Mouse (Mus musculus) forebrain, embryonic 13.5 days (tissue): ENCODE results near the gene Lpar4. TPM values are rescaled to one million over a fixed set of nuclear protein-coding genes. Genes with fewer than 3 reads are reported as not detected.

Experiments used
- ATAC-seq: fragments of 200-750 bp; cut with Nextera tagmentation; 2 replicates; pipeline ENCODE4 v1.8.0; 2017
- H3K27ac ChIP-seq: fragments of 300-500 bp; sonication (generic); 2 replicates; pipeline ENCODE4 v1.5.1; 2015; ENCODE audit warnings: inconsistent platforms, mild to moderate bottlenecking, moderate library complexity
- H3K27me3 ChIP-seq: fragments of 300-500 bp; sonication (generic); 2 replicates; pipeline ENCODE4 v1.6.1; 2015; ENCODE audit warnings: mild to moderate bottlenecking, inconsistent platforms
- H3K36me3 ChIP-seq: fragments of 300-500 bp; sonication (generic); 2 replicates; pipeline ENCODE4 v1.6.1; 2015; ENCODE audit warnings: mild to moderate bottlenecking, inconsistent platforms; ENCODE audit not compliant: poor library complexity, severe bottlenecking
- H3K4me1 ChIP-seq: fragments of 300-500 bp; sonication (generic); 2 replicates; pipeline ENCODE4 v1.6.1; 2015; ENCODE audit warnings: inconsistent platforms
- H3K4me2 ChIP-seq: fragments of 300-500 bp; sonication (generic); 2 replicates; pipeline ENCODE4 v1.6.1; 2015; ENCODE audit warnings: inconsistent platforms, mild to moderate bottlenecking, moderate library complexity
- H3K4me3 ChIP-seq: fragments of 300-500 bp; sonication (generic); 2 replicates; pipeline ENCODE4 v1.5.1; 2015; ENCODE audit warnings: mild to moderate bottlenecking, inconsistent platforms
- H3K9ac ChIP-seq: fragments of 300-500 bp; sonication (generic); 2 replicates; pipeline ENCODE4 v1.6.1; 2015; ENCODE audit warnings: mild to moderate bottlenecking, inconsistent platforms
- H3K9me3 ChIP-seq: fragments of 300-500 bp; sonication (generic); replicated peaks from 2 replicates; pipeline ENCODE4 v1.6.1; 2016; ENCODE audit warnings: inconsistent platforms
- WGBS: fragments of 180-500 bp; shearing (Covaris S2); methylation state at CpG from one replicate; pipeline ENCODE4 v1.1.7; 2015; 5-methylcytosine and 5-hydroxymethylcytosine counted together
- polyA plus RNA-seq: library from polyadenylated mRNA; unstranded; fragments of >200 nt; fragmentation: Nextera tagmentation; extraction: Ambion mirVana; gene quantifications from 2 replicates; pipeline ENCODE4 v1.2.1, GENCODE M21; 2015

Gene Lpar4
- 7.9 and 8.2 TPM in 2 replicates for polyA plus RNA-seq

GRCm38 (mm10) chrX:106920175-106920827, at the start of gene Lpar4:
Gene Lpar4, plus strand, starts transcription at chrX:106920625.
- Histone ChIP-seq H3K27me3 (no peaks in the 10 kb centered on the region), H3K9me3 (no peaks in the 10 kb centered on the region), H3K4me1 (0 out of 2 replicates have a peak, but pooled peaks cover 4% of the 10 kb centered on the region), H3K27ac (peak within 1 kb of the TSS; percentile 51; the same call in 1 of the 2 replicates), H3K36me3 (no peaks in the 10 kb centered on the region), H3K4me2 (peak within 1 kb of the TSS; percentile 51), H3K9ac (peak within 1 kb of the TSS; percentile 44), H3K4me3 (peak within 1 kb of the TSS; percentile 38)
- WGBS, result 17% methylated on average over 11 of the region's 11 CpGs
- peak; percentile 95 for ATAC-seq

- Histone ChIP-seq H3K27ac (no peak overlapping the region), H3K4me2 (no peak overlapping the region), H3K4me3 (no peak overlapping the region), H3K9me3 (no peaks in the 10 kb centered on the region), H3K27me3 (peaks cover 10% of the 10 kb centered on the region; the same call in 1 of the 2 replicates), H3K9ac (no peak overlapping the region), H3K36me3 (no peaks in the 10 kb centered on the region), H3K4me1 (no peaks in the 10 kb centered on the region)
- peak; percentile 77; the same call in 1 of the 2 replicates for ATAC-seq
- 33% methylated on average over 3 of the region's 3 CpGs for WGBS
Measured at GRCm38 (mm10) chrX:106871426-106871825, 49.0 kb upstream of the Lpar4 start.

DNA sequence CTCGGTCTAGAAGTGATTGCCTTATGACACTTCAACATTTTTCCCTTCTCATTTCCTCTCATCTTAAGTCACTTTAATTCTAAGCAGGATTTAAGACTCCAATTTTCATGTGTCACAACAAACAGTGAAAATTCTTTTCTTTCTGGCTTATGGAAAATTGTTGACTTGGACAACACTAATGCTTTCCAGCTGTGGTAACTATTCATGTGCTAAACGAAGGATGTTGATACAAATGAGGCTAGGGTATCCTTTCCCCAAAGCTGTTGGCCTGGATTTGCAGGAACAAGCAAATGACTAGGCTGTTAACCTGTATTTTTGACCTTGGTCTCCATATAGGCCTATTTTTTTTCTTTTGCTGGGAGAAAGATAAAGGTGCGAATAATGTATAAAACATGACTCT, 48.5 kb upstream of the Lpar4 start:
- no peak overlapping the region for H3K27ac ChIP-seq
- H3K36me3 ChIP-seq, result no peaks in the 10 kb centered on the region
- H3K27me3 ChIP-seq, result peaks cover 10% of the 10 kb centered on the region; the same call in 1 of the 2 replicates
- H3K9ac ChIP-seq, result no peak overlapping the region
- H3K4me3 ChIP-seq, result no peak overlapping the region
- H3K4me1 ChIP-seq, result no peaks in the 10 kb centered on the region
- no peak overlapping the region for H3K4me2 ChIP-seq
- no peak for ATAC-seq
- H3K9me3 ChIP-seq, result no peaks in the 10 kb centered on the region
- 37% methylated on average over 3 of the region's 3 CpGs for WGBS

GRCm38 (mm10) chrX:106872315-106872714, 48.1 kb upstream of the Lpar4 start:
- 43% methylated on average over 4 of the region's 4 CpGs for whole genome bisulfite sequencing
- Histone ChIP-seq H3K9ac (no peak overlapping the region), H3K27ac (no peak overlapping the region), H3K36me3 (no peaks in the 10 kb centered on the region), H3K27me3 (peaks cover 10% of the 10 kb centered on the region; the same call in 1 of the 2 replicates), H3K4me3 (no peak overlapping the region), H3K4me2 (no peak overlapping the region), H3K9me3 (no peaks in the 10 kb centered on the region), H3K4me1 (no peaks in the 10 kb centered on the region)
- no peak for ATAC-seq

- H3K36me3 ChIP-seq, result no peaks in the 10 kb centered on the region
- no peaks in the 10 kb centered on the region for H3K4me1 ChIP-seq
- no peak overlapping the region for H3K27ac ChIP-seq
- no peak overlapping the region for H3K4me2 ChIP-seq
- no peaks in the 10 kb centered on the region for H3K9me3 ChIP-seq
- ATAC-seq, result no peak
- H3K9ac ChIP-seq, result no peak overlapping the region
- no peaks in the 10 kb centered on the region for H3K27me3 ChIP-seq
- no peak overlapping the region for H3K4me3 ChIP-seq
- WGBS, result 60% methylated on average over 2 of the region's 2 CpGs
Measured at GRCm38 (mm10) chrX:106897707-106898275, 22.6 kb upstream of the Lpar4 start.

DNA sequence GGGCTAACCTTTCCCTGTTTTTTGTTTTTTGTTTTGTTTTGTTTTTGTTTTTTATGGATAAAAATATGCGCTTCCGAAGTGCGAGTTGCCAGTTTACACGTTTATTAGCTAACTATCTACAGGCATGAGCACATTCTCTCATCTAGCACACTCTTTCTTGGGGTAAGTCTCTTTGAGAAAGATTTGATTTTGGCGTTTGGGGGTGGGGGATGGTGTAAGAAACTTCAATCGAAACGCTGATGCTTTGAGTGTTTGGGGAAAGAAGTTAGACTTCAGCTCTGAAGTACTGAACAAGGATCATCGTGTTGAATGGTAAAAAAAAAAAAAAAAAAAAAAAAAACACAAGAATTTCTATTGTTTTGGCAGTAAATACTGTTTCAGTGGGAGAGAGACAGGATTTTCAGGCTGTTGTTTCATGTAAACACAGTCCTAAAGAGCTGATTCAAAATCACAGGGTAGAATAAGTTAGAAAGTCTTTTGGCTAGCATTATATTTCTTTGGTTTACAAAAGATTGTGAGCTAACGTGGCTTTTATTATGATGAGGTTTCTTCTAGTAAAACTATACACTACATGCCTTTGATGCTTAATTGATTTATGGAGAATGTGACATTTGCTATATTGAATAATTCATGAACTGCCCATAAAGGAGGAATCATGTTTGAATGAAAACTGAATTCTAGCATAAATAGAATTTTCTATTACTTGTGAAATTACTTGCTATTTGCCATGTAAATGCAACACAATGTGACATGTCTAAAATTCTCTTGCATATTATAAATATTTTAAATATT, 599 bp downstream of the Lpar4 start:
- Histone ChIP-seq H3K4me2 (peak overlapping the region; percentile 51), H3K4me1 (0 out of 2 replicates have a peak, but pooled peaks cover 4% of the 10 kb centered on the region), H3K27ac (peak overlapping the region; percentile 51; the same call in 1 of the 2 replicates), H3K9ac (peak overlapping the region; percentile 44), H3K9me3 (no peaks in the 10 kb centered on the region), H3K4me3 (peak overlapping the region; percentile 38), H3K36me3 (no peaks in the 10 kb centered on the region), H3K27me3 (no peaks in the 10 kb centered on the region)
- ATAC-seq, result peak; percentile 33; the same call in 1 of the 2 replicates
- WGBS, result 15% methylated on average over 9 of the region's 9 CpGs

- Histone ChIP-seq H3K9me3 (no peaks in the 10 kb centered on the region), H3K27me3 (no peaks in the 10 kb centered on the region), H3K4me1 (0 out of 2 replicates have a peak, but pooled peaks cover 4% of the 10 kb centered on the region), H3K4me2 (no peak overlapping the region), H3K27ac (no peak overlapping the region), H3K4me3 (no peak overlapping the region), H3K36me3 (no peaks in the 10 kb centered on the region), H3K9ac (no peak overlapping the region)
- no peak for ATAC-seq
Measured at GRCm38 (mm10) chrX:106924572-106924971, 4.1 kb downstream of the Lpar4 start.

DNA sequence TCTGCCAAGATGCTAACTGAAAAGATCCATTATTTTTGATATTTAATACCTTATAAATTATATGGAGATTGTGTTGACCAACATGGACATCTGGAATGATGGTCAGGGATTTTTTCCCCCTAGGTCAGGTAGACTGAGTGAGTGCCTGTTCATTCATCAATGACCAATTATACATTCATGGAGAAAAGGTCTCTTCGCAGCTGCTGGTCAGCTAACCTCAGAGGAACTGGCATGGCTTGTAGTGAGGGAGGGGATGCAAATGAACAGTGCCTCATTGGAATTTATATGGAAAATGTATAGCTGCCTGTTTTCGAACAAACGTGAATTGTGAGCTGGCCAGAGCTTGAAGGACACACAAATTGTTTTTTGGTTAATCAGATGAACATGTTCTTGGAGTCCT, 18.9 kb downstream of the Lpar4 start:
- Histone ChIP-seq H3K4me1 (no peaks in the 10 kb centered on the region), H3K4me3 (no peak overlapping the region), H3K9ac (no peak overlapping the region), H3K27me3 (no peaks in the 10 kb centered on the region), H3K9me3 (no peaks in the 10 kb centered on the region), H3K36me3 (no peaks in the 10 kb centered on the region), H3K27ac (no peak overlapping the region), H3K4me2 (no peak overlapping the region)
- WGBS, result 75% methylated on average over 3 of the region's 3 CpGs
- no peak for ATAC-seq

DNA sequence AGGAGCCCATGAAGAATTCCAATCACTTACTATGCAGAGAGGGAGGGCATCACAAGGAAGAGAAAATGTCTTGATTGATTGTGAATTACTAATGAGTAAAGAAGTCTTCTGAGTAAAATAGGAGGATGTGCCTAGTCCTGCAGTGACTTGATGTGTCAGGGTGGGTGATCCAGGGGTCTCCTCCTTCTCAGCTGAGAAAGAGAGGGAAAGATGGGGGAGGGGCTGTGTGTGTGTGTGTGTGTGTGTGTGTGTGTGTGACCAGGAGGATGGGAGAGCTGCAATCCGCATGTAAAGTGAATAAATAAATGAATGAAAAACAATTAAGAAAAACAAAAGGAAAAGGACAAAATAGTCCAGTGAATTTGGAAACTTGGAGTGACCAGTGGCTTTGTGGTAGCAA, 30.1 kb downstream of the Lpar4 start:
- 18% methylated on average over 1 of the region's 1 CpGs for WGBS
- Histone ChIP-seq H3K9me3 (no peaks in the 10 kb centered on the region), H3K9ac (no peak overlapping the region), H3K4me2 (no peak overlapping the region), H3K27me3 (no peaks in the 10 kb centered on the region), H3K4me1 (no peaks in the 10 kb centered on the region), H3K36me3 (no peaks in the 10 kb centered on the region), H3K4me3 (no peak overlapping the region), H3K27ac (no peak overlapping the region)
- no peak for ATAC-seq

DNA sequence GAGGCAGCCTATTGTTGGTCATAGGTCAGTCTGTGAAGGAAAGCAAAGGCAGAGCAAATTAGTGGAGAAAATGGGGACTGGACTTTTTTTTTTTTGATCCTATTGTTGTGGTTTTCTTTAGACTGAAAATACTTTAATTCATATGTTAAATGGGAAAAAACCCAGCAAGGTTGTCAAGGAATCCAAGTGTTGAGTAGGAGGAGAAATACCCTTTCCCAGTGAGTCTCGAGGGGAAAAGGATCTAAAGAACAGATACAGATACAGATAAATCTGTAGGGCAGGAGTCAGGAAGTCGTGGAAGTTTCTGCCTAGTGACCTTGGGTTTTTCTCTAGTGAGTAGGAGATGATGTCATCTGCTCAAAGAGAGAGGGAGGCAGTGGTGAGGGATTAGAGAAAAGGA, 30.6 kb downstream of the Lpar4 start:
- Histone ChIP-seq H3K9ac (no peak overlapping the region), H3K36me3 (no peaks in the 10 kb centered on the region), H3K4me1 (no peaks in the 10 kb centered on the region), H3K27me3 (no peaks in the 10 kb centered on the region), H3K4me2 (no peak overlapping the region), H3K27ac (no peak overlapping the region), H3K9me3 (no peaks in the 10 kb centered on the region), H3K4me3 (no peak overlapping the region)
- ATAC-seq, result no peak
- 5% methylated on average over 2 of the region's 2 CpGs for WGBS

DNA sequence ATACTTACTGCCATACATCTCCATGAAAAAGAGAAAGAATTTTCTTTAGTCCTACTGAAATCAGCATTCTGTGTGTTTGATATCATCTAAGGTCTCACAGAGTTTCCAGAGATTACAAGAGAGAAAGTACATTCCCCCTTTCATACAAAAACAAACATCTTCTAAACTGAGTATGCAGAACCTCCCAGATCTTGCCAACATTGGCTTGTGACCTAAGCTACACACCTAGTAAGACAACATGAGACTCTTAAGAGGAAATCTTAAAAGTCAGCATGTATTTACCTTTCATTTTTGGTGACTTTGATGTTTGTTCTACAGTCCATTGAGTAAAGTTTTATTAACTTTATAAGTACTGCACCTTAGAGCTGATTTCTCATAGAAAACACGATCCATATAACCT, 33.4 kb downstream of the Lpar4 start:
- no peak overlapping the region for H3K9ac ChIP-seq
- no peak overlapping the region for H3K4me3 ChIP-seq
- H3K4me1 ChIP-seq, result no peaks in the 10 kb centered on the region
- H3K27ac ChIP-seq, result no peak overlapping the region
- no peaks in the 10 kb centered on the region for H3K36me3 ChIP-seq
- H3K27me3 ChIP-seq, result no peaks in the 10 kb centered on the region
- no peak for ATAC-seq
- no peak overlapping the region for H3K4me2 ChIP-seq
- no peaks in the 10 kb centered on the region for H3K9me3 ChIP-seq
- 72% methylated on average over 1 of the region's 1 CpGs for WGBS

GRCm38 (mm10) chrX:106962233-106962632, 41.8 kb downstream of the Lpar4 start:
- Histone ChIP-seq H3K4me2 (no peak overlapping the region), H3K27ac (no peak overlapping the region), H3K9me3 (no peaks in the 10 kb centered on the region), H3K4me3 (no peak overlapping the region), H3K4me1 (no peaks in the 10 kb centered on the region), H3K36me3 (no peaks in the 10 kb centered on the region), H3K9ac (no peak overlapping the region), H3K27me3 (no peaks in the 10 kb centered on the region)
- no peak for ATAC-seq
- 83% methylated on average over 2 of the region's 2 CpGs for WGBS
